26 mouse cellular contexts compared by ENCODE assay signal in genomic region chr3:138775926-138776715, GRCm38 (mm10). TPM values are rescaled to one million over a fixed set of nuclear protein-coding genes. Genes with fewer than 3 reads are reported as not detected.
DNase-seq lines count a peak whose midpoint lies in the region; ATAC-seq and TF ChIP-seq lines count a peak whose summit lies in the region.
"Had no signal": no experiment of that assay in that cellular context is flagged by ENCODE, and none has a peak within 500 bp of the region (broad histone marks: within the 10 kb centered on the region; RNA-seq: fewer than 3 reads in every experiment).

No protein-coding gene starts in this region.

- H3K4me3 ChIP-seq in megakaryocyte, embryonic 14.5 days (replicated peaks), result peak overlapping the region; percentile 18
- H3K4me3 ChIP-seq in MEL (ENCODE audit: control insufficient read depth in 1 of 2, insufficient read depth in 1 of 2, low read depth in 2 of 2, low read length in 2 of 2), result no peak overlapping the region
- no peak overlapping the region for H3K4me3 ChIP-seq in intestine, embryonic 15.5 days (replicated peaks)
- H3K4me3 ChIP-seq: embryonic facial prominence, embryonic 13.5 days; embryonic facial prominence, embryonic 15.5 days; erythroblast, embryonic 14.5 days; forebrain, embryonic 10.5 days; forebrain, embryonic 12.5 days had no signal

- H3K27me3 ChIP-seq in megakaryocyte, embryonic 14.5 days (replicated peaks), result no peaks in the 10 kb centered on the region
- H3K27me3 ChIP-seq in MEL (ENCODE audit: control insufficient read depth in 1 of 2, insufficient read depth in 2 of 2, low read length in 2 of 2), result no peaks in the 10 kb centered on the region
- H3K27me3 ChIP-seq in intestine, embryonic 15.5 days (replicated peaks), result no peaks in the 10 kb centered on the region
- H3K27me3 ChIP-seq: embryonic facial prominence, embryonic 13.5 days; embryonic facial prominence, embryonic 15.5 days; forebrain, embryonic 12.5 days had no signal

- no peaks in the 10 kb centered on the region for H3K4me1 ChIP-seq in megakaryocyte, embryonic 14.5 days
- H3K4me1 ChIP-seq in MEL (ENCODE audit: control insufficient read depth in 1 of 2, insufficient read depth in 2 of 2, low read length in 2 of 2), result peaks cover 23 to 45% of the 10 kb centered on the region in 2 experiments
- peaks cover 14% of the 10 kb centered on the region for H3K4me1 ChIP-seq in intestine, embryonic 15.5 days (replicated peaks)

- peaks cover 10% of the 10 kb centered on the region for H3K9me3 ChIP-seq in megakaryocyte, embryonic 14.5 days
- H3K9me3 ChIP-seq in MEL (replicated peaks; ENCODE audit: insufficient read depth, low read length), result no peaks in the 10 kb centered on the region
- no peaks in the 10 kb centered on the region for H3K9me3 ChIP-seq in intestine, embryonic 15.5 days
- H3K9me3 ChIP-seq: embryonic facial prominence, embryonic 13.5 days; embryonic facial prominence, embryonic 15.5 days; forebrain, embryonic 10.5 days; forebrain, embryonic 12.5 days; G1E had no signal

- peak overlapping the region; percentile 35; the same call in 1 of the 2 replicates for H3K27ac ChIP-seq in MEL (ENCODE audit: control insufficient read depth, low read depth, low read length)
- H3K27ac ChIP-seq in intestine, embryonic 15.5 days, result no peak overlapping the region
- H3K27ac ChIP-seq: embryonic facial prominence, embryonic 13.5 days; embryonic facial prominence, embryonic 15.5 days; forebrain, embryonic 10.5 days; forebrain, embryonic 12.5 days had no signal

- no peak for TF ChIP-seq CTCF in MEL (IDR thresholded peaks at IDR 0.05 in 2 of 3, conservative IDR thresholded peaks at IDR 0.05 in 1 of 3; ENCODE audit: control insufficient read depth in 1 of 3, insufficient read depth in 1 of 3, low read depth in 2 of 3, low read length in 3 of 3, poor library complexity in 1 of 3, severe bottlenecking in 1 of 3)

- WGBS in intestine, embryonic 15.5 days, result 55% methylated on average over 7 of the region's 7 CpGs

- TF ChIP-seq EP300 in MEL (IDR thresholded peaks at IDR 0.05; ENCODE audit: low read depth in 1 of 2, low read length in 2 of 2), result peak; percentile 26 to 31; a peak in 3 of 4 replicates

- H3K4me2 ChIP-seq in intestine, embryonic 15.5 days (replicated peaks), result no peak overlapping the region
- H3K4me2 ChIP-seq: embryonic facial prominence, embryonic 13.5 days; embryonic facial prominence, embryonic 15.5 days; forebrain, embryonic 12.5 days had no signal

- TF ChIP-seq RAD21 in MEL (IDR thresholded peaks at IDR 0.05; ENCODE audit: low read depth, low read length), result no peak

- peaks cover 58% of the 10 kb centered on the region for H3K79me2 ChIP-seq in MEL (ENCODE audit: control insufficient read depth, insufficient read depth, low read length, poor library complexity)

- TF ChIP-seq POLR2A in MEL (IDR thresholded peaks at IDR 0.05; ENCODE audit: control insufficient read depth in 1 of 2, insufficient read depth in 1 of 2, low read depth in 1 of 2, low read length in 2 of 2, poor library complexity in 1 of 2), result no peak

- ATAC-seq in megakaryocyte, adult 5-6 weeks (ENCODE audit: poor library complexity, severe bottlenecking), result no peak
- no peak for ATAC-seq in intestine, embryonic 15.5 days
- ATAC-seq: forebrain, embryonic 14.5 days; forebrain, embryonic 16.5 days had no signal

- peak overlapping the region; percentile 25; the same call in 1 of the 2 replicates for H3K9ac ChIP-seq in MEL (ENCODE audit: control insufficient read depth, low read depth, low read length, poor library complexity, severe bottlenecking)
- H3K9ac ChIP-seq in intestine, embryonic 15.5 days, result no peak overlapping the region
- H3K9ac ChIP-seq: embryonic facial prominence, embryonic 13.5 days; embryonic facial prominence, embryonic 15.5 days; forebrain, embryonic 12.5 days had no signal

- DNase-seq in ES-CJ7 (ENCODE audit: low read depth, low spot score) (peak; percentile 78), MEL (ENCODE audit: low read depth, low spot score) (peak; percentile 38), ZHBTc4 (ENCODE audit: low read depth, low spot score) (peak; percentile 69)
- no peak for DNase-seq in thymus, postnatal 4 days
- no peak for DNase-seq in lung, postnatal 4 days
- DNase-seq: adrenal gland, adult 2 months; adrenal gland, postnatal 10 days; adrenal gland, postnatal 25 days; cerebellum, adult 11 months; cerebellum, adult 18-20 months; cerebellum, adult 8-10 months; cerebellum, adult 9-11 months; cerebellum, postnatal 14 days; cerebellum, postnatal 36 days; embryo, embryonic 11 days had no signal

- no peaks in the 10 kb centered on the region for H3K36me3 ChIP-seq in megakaryocyte, embryonic 14.5 days (replicated peaks; ENCODE audit: low read length)
- H3K36me3 ChIP-seq in MEL (ENCODE audit: control insufficient read depth in 1 of 2, insufficient read depth in 2 of 2, low read length in 2 of 2), result peaks cover 0 to 43% of the 10 kb centered on the region in 2 experiments; a peak in 2 of 4 replicates
- H3K36me3 ChIP-seq in intestine, embryonic 15.5 days, result no peaks in the 10 kb centered on the region
- H3K36me3 ChIP-seq: embryonic facial prominence, embryonic 13.5 days; embryonic facial prominence, embryonic 15.5 days; forebrain, embryonic 10.5 days; forebrain, embryonic 12.5 days; G1E had no signal

TF ChIP-seq in MEL, 35 proteins besides CTCF, POLR2A, EP300 and RAD21:
- TF ChIP-seq USF1 (IDR thresholded peaks at IDR 0.05; ENCODE audit: low read depth, low read length), result peak; percentile 80
- TF ChIP-seq GABPA (IDR thresholded peaks at IDR 0.05; ENCODE audit: low read depth, low read length), result no peak
- peak; percentile 31; the same call in 1 of the 2 replicates for TF ChIP-seq GATA1 (IDR thresholded peaks at IDR 0.05; ENCODE audit: low read depth, low read length)
- no peak for TF ChIP-seq SMC3 (IDR thresholded peaks at IDR 0.05; ENCODE audit: low read depth, low read length)
- TF ChIP-seq BHLHE40 (IDR thresholded peaks at IDR 0.05; ENCODE audit: borderline replicate concordance, low read depth, low read length), result peak; percentile 45; the same call in 1 of the 2 replicates
- no peak for TF ChIP-seq CHD1 (IDR thresholded peaks at IDR 0.05; ENCODE audit: low read depth, low read length)
- peak; percentile 80 for TF ChIP-seq MAZ (IDR thresholded peaks at IDR 0.05; ENCODE audit: low read depth, low read length)
- TF ChIP-seq ETS1 (IDR thresholded peaks at IDR 0.05; ENCODE audit: low read depth, low read length), result peak; percentile 22; the same call in 1 of the 2 replicates
- TF ChIP-seq MXI1 (IDR thresholded peaks at IDR 0.05; ENCODE audit: low read depth, low read length), result peak; percentile 82
- TF ChIP-seq SIN3A (IDR thresholded peaks at IDR 0.05; ENCODE audit: low read length), result 0 out of 2 replicates have a peak, but pooled peaks have one; percentile 40
- TF ChIP-seq POLR2AphosphoS5 (IDR thresholded peaks at IDR 0.05; ENCODE audit: borderline replicate concordance, low read depth, low read length), result no peak
- TF ChIP-seq RCOR1 (IDR thresholded peaks at IDR 0.05; ENCODE audit: low read depth, low read length), result 0 out of 2 replicates have a peak, but pooled peaks have one; percentile 25
- TF ChIP-seq MYC (IDR thresholded peaks at IDR 0.05; ENCODE audit: low read depth, low read length), result peak; percentile 79
- no peak for TF ChIP-seq TCF12 (IDR thresholded peaks at IDR 0.05; ENCODE audit: low read depth, low read length)
- TF ChIP-seq E2F4 (IDR thresholded peaks at IDR 0.05; ENCODE audit: borderline replicate concordance, low read depth, low read length), result no peak
- no peak for TF ChIP-seq JUND (IDR thresholded peaks at IDR 0.05; ENCODE audit: low read depth, low read length)
- peak; percentile 78 for TF ChIP-seq MAX (IDR thresholded peaks at IDR 0.05; ENCODE audit: low read length)

RNA-seq across cellular contexts. Expression of gene Tspan5, which starts 34.1 kb away (rescaled TPM):
- 3.4 TPM in 1 of 2 replicates, not detected in the other for polyA plus RNA-seq in megakaryocyte, embryonic 14.5 days (2012; ENCODE audit: insufficient read depth, low replicate concordance)
- 24.4 TPM in 2 replicates for total RNA-seq in megakaryocyte, adult 5-6 weeks (2015)
- 30.8 and 39.0 TPM in 2 replicates for total RNA-seq in megakaryocyte, adult 5-6 weeks (2017)
- total RNA-seq in MEL (2012; rRNA removed), result 28.1 and 28.8 TPM in 2 replicates
- polyA plus RNA-seq in MEL (2012; ENCODE audit: insufficient read depth in 1 of 2, insufficient read length in 2 of 2, low read depth in 1 of 2, low replicate concordance in 2 of 2, missing spikeins in 1 of 2), result 10 to 100 TPM in 1 of 2 experiments, not detected in 1; 35.1 TPM
- polyA plus RNA-seq in intestine, embryonic 15.5 days (2015; fragmentation: Nextera tagmentation; extraction: Ambion mirVana), result 17.8 and 18.4 TPM in 2 replicates
- polyA plus RNA-seq: G1E had no signal

Comparison
In these comparisons a context has a peak if more than half of its experiments do, and no peak if none do; other contexts are left out.
1. DNase-seq: peak in ES-CJ7 (single experiment), MEL (single experiment) and ZHBTc4 (single experiment); none in thymus, postnatal 4 days (single experiment) and lung, postnatal 4 days (0 of 2).